Mouse (Mus musculus) liver, postnatal 0 days (tissue): Measurements from ENCODE around the gene Clec10a.

ENCODE experiments used
- CTCF ChIP-seq: sonication (generic); IDR thresholded peaks from 2 replicates; pipeline ENCODE4 v1.5.1; 2016; ENCODE audit warnings: antibody characterized with exemption, low read depth
- EP300 ChIP-seq: IDR thresholded peaks from 2 replicates; pipeline ENCODE4 v1.6.1; 2016; ENCODE audit warnings: antibody characterized with exemption, low read depth, mild to moderate bottlenecking

GRCm38 (mm10) chr11:70170291-70170690 lies 14.3 kb downstream of the Clec10a start:
- no peak for TF ChIP-seq EP300
- no peak for TF ChIP-seq CTCF
